8 mouse cellular contexts compared by ENCODE assay signal in genomic region chr3:129830626-129831025, GRCm38 (mm10). TPM values are rescaled to one million over a fixed set of nuclear protein-coding genes. Genes with fewer than 3 reads are reported as not detected.
DNase-seq lines count a peak whose midpoint lies in the region; ATAC-seq and TF ChIP-seq lines count a peak whose summit lies in the region.

No protein-coding gene starts in this region.

- H3K4me1 ChIP-seq in midbrain, embryonic 15.5 days: peaks cover 21% of the 10 kb centered on the region

- WGBS in midbrain, embryonic 15.5 days: under 1% methylated on average over 45 of the region's 45 CpGs

- peak overlapping the region; percentile 99 for H3K4me3 ChIP-seq in layer of hippocampus, adult 2 months
- H3K4me3 ChIP-seq in midbrain, embryonic 15.5 days: peak overlapping the region; percentile 81

- H3K27me3 ChIP-seq in midbrain, embryonic 15.5 days (replicated peaks): 0 out of 2 replicates have a peak, but pooled peaks cover 3% of the 10 kb centered on the region

- TF ChIP-seq CTCF in layer of hippocampus, adult 2 months (conservative IDR thresholded peaks at IDR 0.05): no peak

- peak overlapping the region; percentile 72 for H3K9ac ChIP-seq in midbrain, embryonic 15.5 days

- DNase-seq in layer of hippocampus, adult 2 months (ENCODE audit: low spot score in 2 of 2): peak; percentile 4 to 23
- no peak for DNase-seq in layer of hippocampus, adult 8-10 months (ENCODE audit: low spot score in 2 of 2)
- DNase-seq in adrenal gland, postnatal 36 days: peak; percentile 50 to 61
- DNase-seq in gastrocnemius, postnatal 14 days: peak; percentile 21
- peak; percentile 58 for DNase-seq in liver
- DNase-seq in retina, postnatal 1 day: no peak
- no peak for DNase-seq in embryo, embryonic 9.5 days (ENCODE audit: extremely low spot score)

- H3K27ac ChIP-seq in layer of hippocampus, adult 2 months: peak overlapping the region; percentile 89
- H3K27ac ChIP-seq in midbrain, embryonic 15.5 days: peak overlapping the region; percentile 92

- H3K4me2 ChIP-seq in midbrain, embryonic 15.5 days: peak overlapping the region; percentile 66

- no peaks in the 10 kb centered on the region for H3K36me3 ChIP-seq in midbrain, embryonic 15.5 days (replicated peaks)

- H3K9me3 ChIP-seq in midbrain, embryonic 15.5 days: no peaks in the 10 kb centered on the region

- intact Hi-C loops in gastrocnemius, postnatal 14 days (cut with DNase I; ENCODE audit: low total_unique reads): no loop called here

- no peak for ATAC-seq in midbrain, embryonic 15.5 days (replicated peaks)

RNA-seq across cellular contexts. Expression of gene Gar1, which starts 0.6 kb away (rescaled TPM):
- total RNA-seq in layer of hippocampus, adult 2 months (2021): 10 to 100 TPM; 45.1 to 50.5 TPM
- 10 to 100 TPM; 41.6 to 52.6 (median 46.3) TPM for total RNA-seq in layer of hippocampus, adult 8-10 months (2022)
- total RNA-seq in adrenal gland, postnatal 36 days (2021): 10 to 100 TPM; 48.6 to 54.7 TPM
- total RNA-seq in gastrocnemius, postnatal 14 days (2021): 10 to 100 TPM; 16.0 to 26.7 TPM
- 41.6 and 46.0 TPM in 2 replicates for polyA plus RNA-seq in midbrain, embryonic 15.5 days (2015; fragmentation: Nextera tagmentation; extraction: Ambion mirVana)

RNA-seq across cellular contexts. Expression of gene Cfi, which starts 5.1 kb away (rescaled TPM):
- total RNA-seq in layer of hippocampus, adult 2 months (2021): not detected
- total RNA-seq in layer of hippocampus, adult 8-10 months (2022): under 1 TPM in 2 of 4 experiments, not detected in 2; 0.20 to 0.43 TPM
- total RNA-seq in adrenal gland, postnatal 36 days (2021): under 1 TPM in 1 of 2 experiments, not detected in 1; 0.36 TPM
- not detected for total RNA-seq in gastrocnemius, postnatal 14 days (2021)
- 0.49 and 0.50 TPM in 2 replicates for polyA plus RNA-seq in midbrain, embryonic 15.5 days (2015; fragmentation: Nextera tagmentation; extraction: Ambion mirVana)

RNA-seq across cellular contexts. Expression of gene Rrh, which starts 8.2 kb away (rescaled TPM):
- total RNA-seq in layer of hippocampus, adult 2 months (2021): 1 to 10 TPM; 1.4 to 1.6 TPM
- 1 to 10 TPM in 1 of 4 experiments, under 1 TPM in 3; 0.82 to 1.4 (median 0.98) TPM for total RNA-seq in layer of hippocampus, adult 8-10 months (2022)
- not detected for total RNA-seq in adrenal gland, postnatal 36 days (2021)
- total RNA-seq in gastrocnemius, postnatal 14 days (2021): not detected
- 0.17 and 0.21 TPM in 2 replicates for polyA plus RNA-seq in midbrain, embryonic 15.5 days (2015; fragmentation: Nextera tagmentation; extraction: Ambion mirVana)

RNA-seq across cellular contexts. Expression of gene Lrit3, which starts 26.8 kb away (rescaled TPM):
- total RNA-seq in layer of hippocampus, adult 2 months (2021): not detected
- under 1 TPM in 1 of 4 experiments, not detected in 3; 0.18 TPM for total RNA-seq in layer of hippocampus, adult 8-10 months (2022)
- not detected for total RNA-seq in adrenal gland, postnatal 36 days (2021)
- not detected for total RNA-seq in gastrocnemius, postnatal 14 days (2021)
- not detected in 2 replicates for polyA plus RNA-seq in midbrain, embryonic 15.5 days (2015; fragmentation: Nextera tagmentation; extraction: Ambion mirVana)

RNA-seq across cellular contexts. Expression of gene Pla2g12a, which starts 47.8 kb away (rescaled TPM):
- total RNA-seq in layer of hippocampus, adult 2 months (2021): 10 to 100 TPM; 25.2 to 25.8 TPM
- total RNA-seq in layer of hippocampus, adult 8-10 months (2022): 10 to 100 TPM; 19.3 to 23.8 (median 21.5) TPM
- total RNA-seq in adrenal gland, postnatal 36 days (2021): 10 to 100 TPM; 34.8 to 48.0 TPM
- 10 to 100 TPM; 28.2 to 39.8 TPM for total RNA-seq in gastrocnemius, postnatal 14 days (2021)
- polyA plus RNA-seq in midbrain, embryonic 15.5 days (2015; fragmentation: Nextera tagmentation; extraction: Ambion mirVana): 36.7 and 37.4 TPM in 2 replicates

Comparison
In these comparisons a context has a peak if more than half of its experiments do, and no peak if none do; other contexts are left out.
1. DNase-seq: peak in layer of hippocampus, adult 2 months (2 of 2), adrenal gland, postnatal 36 days (2 of 2), gastrocnemius, postnatal 14 days (single experiment) and liver (single experiment); none in layer of hippocampus, adult 8-10 months (0 of 2), retina, postnatal 1 day (single experiment) and embryo, embryonic 9.5 days (single experiment).